Comparison of ENCODE assay signal across 9 mouse cellular contexts in genomic region chr10:122912086-122912690, GRCm38 (mm10).
DNase-seq lines count a peak whose midpoint lies in the region; ATAC-seq and TF ChIP-seq lines count a peak whose summit lies in the region.
"Had no signal": no experiment of that assay in that cellular context is flagged by ENCODE, and none has a peak within 500 bp of the region (broad histone marks: within the 10 kb centered on the region; RNA-seq: fewer than 3 reads in every experiment).

No protein-coding gene starts in this region.

- peak overlapping the region; percentile 44 for H3K4me2 ChIP-seq in lung, embryonic 15.5 days
- H3K4me2 ChIP-seq in embryonic facial prominence, embryonic 14.5 days (ENCODE audit: low read depth, low read length) = peak overlapping the region; percentile 48
- H3K4me2 ChIP-seq in heart, postnatal 0 days (ENCODE audit: low read depth, low read length) = peak overlapping the region; percentile 29; the same call in 1 of the 2 replicates
- no peak overlapping the region for H3K4me2 ChIP-seq in neural tube, embryonic 13.5 days

- ATAC-seq in lung, embryonic 15.5 days (ENCODE audit: borderline replicate concordance, extremely low read depth, low FRiP score, low TSS enrichment) = peak; percentile 8; the same call in 1 of the 2 replicates
- peak; percentile 20 for ATAC-seq in embryonic facial prominence, embryonic 14.5 days (ENCODE audit: low read depth)
- ATAC-seq in heart, postnatal 0 days (ENCODE audit: insufficient read depth, low read depth) = no peak
- ATAC-seq in neural tube, embryonic 13.5 days (ENCODE audit: low read depth) = no peak
- ATAC-seq: activated CD4-positive, CD25-positive, alpha-beta regulatory T cell, adult 4 months had no signal

- no peak for TF ChIP-seq EP300 in heart, postnatal 0 days (IDR thresholded peaks at IDR 0.05; ENCODE audit: low read depth)

- WGBS in lung, embryonic 15.5 days = 4% methylated on average over 12 of the region's 12 CpGs
- 19% methylated on average over 11 of the region's 12 CpGs for WGBS in embryonic facial prominence, embryonic 14.5 days
- 45% methylated on average over 12 of the region's 12 CpGs for WGBS in heart, postnatal 0 days
- 37% methylated on average over 12 of the region's 12 CpGs for WGBS in neural tube, embryonic 13.5 days

- H3K4me1 ChIP-seq in lung, embryonic 15.5 days = peaks cover 45% of the 10 kb centered on the region
- H3K4me1 ChIP-seq in embryonic facial prominence, embryonic 14.5 days (ENCODE audit: control insufficient read depth, insufficient read depth, low read length) = peaks cover 53% of the 10 kb centered on the region
- no peaks in the 10 kb centered on the region for H3K4me1 ChIP-seq in heart, postnatal 0 days (ENCODE audit: control insufficient read depth, insufficient read depth)
- peaks cover 35% of the 10 kb centered on the region for H3K4me1 ChIP-seq in neural tube, embryonic 13.5 days (replicated peaks)

- H3K4me3 ChIP-seq in lung, embryonic 15.5 days = peak overlapping the region; percentile 16; the same call in 1 of the 2 replicates
- H3K4me3 ChIP-seq in embryonic facial prominence, embryonic 14.5 days (ENCODE audit: low read depth, low read length) = peak overlapping the region; percentile 24
- H3K4me3 ChIP-seq in heart, postnatal 0 days (ENCODE audit: low read depth, low read length) = 0 out of 2 replicates have a peak overlapping the region, but pooled peaks have one; percentile 2
- no peak overlapping the region for H3K4me3 ChIP-seq in neural tube, embryonic 13.5 days
- H3K4me3 ChIP-seq: erythroblast, embryonic 14.5 days had no signal

- no peaks in the 10 kb centered on the region for H3K36me3 ChIP-seq in lung, embryonic 15.5 days
- no peaks in the 10 kb centered on the region for H3K36me3 ChIP-seq in embryonic facial prominence, embryonic 14.5 days (ENCODE audit: control insufficient read depth, insufficient read depth, low read length)
- H3K36me3 ChIP-seq in heart, postnatal 0 days (replicated peaks; ENCODE audit: control insufficient read depth, insufficient read depth, low read length) = 0 out of 2 replicates have a peak, but pooled peaks cover 5% of the 10 kb centered on the region
- no peaks in the 10 kb centered on the region for H3K36me3 ChIP-seq in neural tube, embryonic 13.5 days

- H3K27ac ChIP-seq in lung, embryonic 15.5 days = peak overlapping the region; percentile 96
- peak overlapping the region; percentile 97 for H3K27ac ChIP-seq in embryonic facial prominence, embryonic 14.5 days (replicated peaks; ENCODE audit: low read depth, low read length)
- H3K27ac ChIP-seq in heart, postnatal 0 days (ENCODE audit: low read depth) = peak overlapping the region; percentile 77
- peak overlapping the region; percentile 86 for H3K27ac ChIP-seq in neural tube, embryonic 13.5 days (replicated peaks)

- TF ChIP-seq CTCF in heart, postnatal 0 days (IDR thresholded peaks at IDR 0.05; ENCODE audit: low read depth) = no peak

- no peak overlapping the region; the same call in 1 of the 2 replicates for H3K9ac ChIP-seq in lung, embryonic 15.5 days
- H3K9ac ChIP-seq in embryonic facial prominence, embryonic 14.5 days (ENCODE audit: low read depth, low read length) = peak overlapping the region; percentile 51
- no peak overlapping the region for H3K9ac ChIP-seq in heart, postnatal 0 days (replicated peaks; ENCODE audit: low read depth, low read length)
- H3K9ac ChIP-seq in neural tube, embryonic 13.5 days = peak overlapping the region; percentile 35; the same call in 1 of the 2 replicates

- no peak for DNase-seq in lung, postnatal 36 days
- DNase-seq in embryonic facial prominence, embryonic 14.5 days (ENCODE audit: low spot score) = peak; percentile 93
- no peak for DNase-seq in heart, postnatal 0 days (ENCODE audit: low spot score)
- DNase-seq in thymus, postnatal 36 days = no peak
- no peak for DNase-seq in adrenal gland, postnatal 25 days

- H3K27me3 ChIP-seq in lung, embryonic 15.5 days = no peaks in the 10 kb centered on the region
- H3K27me3 ChIP-seq in embryonic facial prominence, embryonic 14.5 days (replicated peaks; ENCODE audit: control insufficient read depth, insufficient read depth, low read length) = no peaks in the 10 kb centered on the region
- no peaks in the 10 kb centered on the region for H3K27me3 ChIP-seq in heart, postnatal 0 days (ENCODE audit: control insufficient read depth, insufficient read depth, low read length)
- H3K27me3 ChIP-seq in neural tube, embryonic 13.5 days = no peaks in the 10 kb centered on the region

- H3K9me3 ChIP-seq in lung, embryonic 15.5 days = no peaks in the 10 kb centered on the region
- H3K9me3 ChIP-seq in embryonic facial prominence, embryonic 14.5 days (ENCODE audit: control insufficient read depth, low read length) = no peaks in the 10 kb centered on the region
- no peaks in the 10 kb centered on the region for H3K9me3 ChIP-seq in heart, postnatal 0 days (replicated peaks; ENCODE audit: control insufficient read depth, low read length)
- no peaks in the 10 kb centered on the region for H3K9me3 ChIP-seq in neural tube, embryonic 13.5 days

Comparison
In these comparisons a context has a peak if more than half of its experiments do, and no peak if none do; other contexts are left out.
1. ATAC-seq: peak in lung, embryonic 15.5 days (single experiment) and embryonic facial prominence, embryonic 14.5 days (single experiment); none in heart, postnatal 0 days (single experiment) and neural tube, embryonic 13.5 days (single experiment).
2. H3K9ac ChIP-seq: peak in embryonic facial prominence, embryonic 14.5 days (single experiment) and neural tube, embryonic 13.5 days (single experiment); none in lung, embryonic 15.5 days (single experiment) and heart, postnatal 0 days (single experiment).
3. Peak in every context shown above with its lines, with median percentiles within 50 percentile points of each other: H3K27ac ChIP-seq.